In genomic region chr17:79310465-79310864, GRCm38 (mm10) we compare ENCODE assay signal across 24 mouse cellular contexts.
"Had no signal": no experiment of that assay in that cellular context is flagged by ENCODE, and none has a peak within 500 bp of the region (broad histone marks: within the 10 kb centered on the region; RNA-seq: fewer than 3 reads in every experiment).

No protein-coding gene starts in this region.

- H3K36me3 ChIP-seq: embryonic facial prominence, embryonic 10.5 days; embryonic facial prominence, embryonic 12.5 days; embryonic facial prominence, embryonic 13.5 days; embryonic facial prominence, embryonic 15.5 days; forebrain, embryonic 10.5 days; forebrain, embryonic 12.5 days; forebrain, embryonic 15.5 days had no signal

- H3K9me3 ChIP-seq: embryonic facial prominence, embryonic 10.5 days; embryonic facial prominence, embryonic 12.5 days; embryonic facial prominence, embryonic 13.5 days; embryonic facial prominence, embryonic 15.5 days; forebrain, embryonic 10.5 days; forebrain, embryonic 12.5 days; forebrain, embryonic 13.5 days; forebrain, embryonic 15.5 days had no signal

- H3K4me2 ChIP-seq: embryonic facial prominence, embryonic 12.5 days; embryonic facial prominence, embryonic 13.5 days; embryonic facial prominence, embryonic 15.5 days; forebrain, embryonic 12.5 days; forebrain, embryonic 13.5 days; forebrain, embryonic 15.5 days had no signal

- H3K27ac ChIP-seq: embryonic facial prominence, embryonic 10.5 days; embryonic facial prominence, embryonic 12.5 days; embryonic facial prominence, embryonic 13.5 days; embryonic facial prominence, embryonic 15.5 days; forebrain, embryonic 10.5 days; forebrain, embryonic 12.5 days; forebrain, embryonic 13.5 days; forebrain, embryonic 15.5 days; gastrocnemius, adult 2 months; heart, adult 2 months had no signal

- H3K27me3 ChIP-seq: embryonic facial prominence, embryonic 12.5 days; embryonic facial prominence, embryonic 13.5 days; embryonic facial prominence, embryonic 15.5 days; forebrain, embryonic 12.5 days; forebrain, embryonic 13.5 days; forebrain, embryonic 15.5 days had no signal

- H3K4me1 ChIP-seq: embryonic facial prominence, embryonic 10.5 days; embryonic facial prominence, embryonic 12.5 days; embryonic facial prominence, embryonic 15.5 days; forebrain, embryonic 10.5 days; forebrain, embryonic 12.5 days; forebrain, embryonic 13.5 days; forebrain, embryonic 15.5 days had no signal

- H3K9ac ChIP-seq: embryonic facial prominence, embryonic 12.5 days; embryonic facial prominence, embryonic 13.5 days; embryonic facial prominence, embryonic 15.5 days; forebrain, embryonic 12.5 days; forebrain, embryonic 13.5 days; forebrain, embryonic 15.5 days; forebrain, postnatal 0 days had no signal

- H3K4me3 ChIP-seq: embryonic facial prominence, embryonic 10.5 days; embryonic facial prominence, embryonic 12.5 days; embryonic facial prominence, embryonic 13.5 days; embryonic facial prominence, embryonic 15.5 days; erythroblast, embryonic 14.5 days; forebrain, embryonic 10.5 days; forebrain, embryonic 12.5 days; forebrain, embryonic 13.5 days; forebrain, embryonic 15.5 days; gastrocnemius, adult 2 months; heart, adult 2 months had no signal

- DNase-seq: cerebellum, adult 9-11 months; cerebellum, postnatal 10 days; cerebellum, postnatal 14 days; cerebellum, postnatal 25 days; cerebellum, postnatal 36 days; embryo, embryonic 11 days; forebrain, postnatal 0 days; gastrocnemius, adult 2 months; gastrocnemius, postnatal 10 days; gastrocnemius, postnatal 14 days; gastrocnemius, postnatal 25 days; gastrocnemius, postnatal 36 days; heart, adult 11 months; heart, adult 18-20 months; heart, adult 2 months had no signal
